Mouse (Mus musculus) limb, embryonic 15.5 days (tissue): ENCODE results near the gene A930009A15Rik. TPM values are rescaled to one million over a fixed set of nuclear protein-coding genes. Genes with fewer than 3 reads are reported as not detected.

Experiments used
- ATAC-seq: fragments of 200-750 bp; cut with Nextera tagmentation; 2 replicates; pipeline ENCODE4 v1.8.0; 2017; ENCODE audit warnings: low read depth, moderate TSS enrichment; ENCODE audit not compliant: insufficient number of reproducible peaks, low FRiP score, low TSS enrichment
- H3K27ac ChIP-seq: fragments of 300-500 bp; sonication (generic); 2 replicates; pipeline ENCODE4 v1.5.1; 2015; ENCODE audit warnings: moderate library complexity, mild to moderate bottlenecking, inconsistent platforms
- H3K27me3 ChIP-seq: fragments of 300-500 bp; sonication (generic); 2 replicates; pipeline ENCODE4 v1.6.1; 2015; ENCODE audit warnings: inconsistent platforms
- H3K36me3 ChIP-seq: fragments of 300-500 bp; sonication (generic); 2 replicates; pipeline ENCODE4 v1.6.1; 2015; ENCODE audit warnings: inconsistent platforms
- H3K4me1 ChIP-seq: fragments of 300-500 bp; sonication (generic); 2 replicates; pipeline ENCODE4 v1.6.1; 2015; ENCODE audit warnings: inconsistent platforms
- H3K4me2 ChIP-seq: fragments of 300-500 bp; sonication (generic); 2 replicates; pipeline ENCODE4 v1.6.1; 2015; ENCODE audit warnings: mild to moderate bottlenecking, inconsistent platforms
- H3K4me3 ChIP-seq: fragments of 300-500 bp; sonication (generic); 2 replicates; pipeline ENCODE4 v1.5.1; 2015; ENCODE audit warnings: mild to moderate bottlenecking, inconsistent platforms
- H3K9ac ChIP-seq: fragments of 300-500 bp; sonication (generic); 2 replicates; pipeline ENCODE4 v1.6.1; 2015; ENCODE audit warnings: inconsistent platforms
- H3K9me3 ChIP-seq: fragments of 300-500 bp; sonication (generic); 2 replicates; pipeline ENCODE4 v1.6.1; 2016; ENCODE audit warnings: inconsistent platforms
- WGBS: fragments of 180-500 bp; shearing (Covaris S2); methylation state at CpG from one replicate; pipeline ENCODE4 v1.1.7; 2015; 5-methylcytosine and 5-hydroxymethylcytosine counted together
- polyA plus RNA-seq: library from polyadenylated mRNA; unstranded; fragments of >200 nt; fragmentation: Nextera tagmentation; extraction: Ambion mirVana; gene quantifications from 2 replicates; pipeline ENCODE4 v1.2.1, GENCODE M21; 2015

A930009A15Rik gene
- not detected in 2 replicates for polyA plus RNA-seq

DNA sequence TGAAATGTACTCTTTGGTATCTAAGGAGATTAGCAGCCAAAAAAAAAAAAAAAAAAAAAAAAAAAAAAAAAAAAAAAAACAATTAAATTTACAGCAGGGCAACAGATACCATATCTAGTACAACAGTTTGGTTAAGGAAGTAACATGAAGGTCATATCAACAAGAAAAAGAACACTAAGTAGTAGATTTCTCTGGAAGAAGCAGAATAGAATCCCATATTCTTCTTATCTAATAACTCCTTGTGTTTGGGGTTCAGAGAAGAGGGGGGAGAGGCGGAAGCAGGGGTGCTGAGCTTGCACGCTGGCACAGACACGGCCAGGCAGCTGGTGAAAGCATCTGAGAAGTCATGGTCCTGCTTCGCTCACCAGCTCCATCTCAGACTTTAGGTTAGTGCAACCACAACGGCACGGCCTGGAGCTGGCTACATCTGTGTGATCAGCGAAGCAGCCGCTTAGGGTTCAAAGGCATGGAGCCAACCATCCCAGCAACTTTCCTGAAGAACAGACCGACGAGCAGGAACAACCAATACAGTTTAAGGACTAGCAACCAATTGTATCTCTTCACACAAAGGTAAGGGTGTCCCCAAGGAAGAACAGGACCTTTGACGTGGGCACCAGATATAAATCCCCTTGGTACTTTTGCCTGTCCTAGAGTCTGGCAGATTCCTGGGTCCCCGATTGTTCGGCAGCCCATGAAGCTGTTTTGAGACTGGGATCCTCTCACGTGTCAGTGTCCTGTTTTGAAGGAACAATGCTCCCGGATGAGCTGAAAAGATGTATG lies at the start of gene A930009A15Rik:
TSS of gene A930009A15Rik (plus strand) at position 275 of the 780 bp plus-strand sequence.
- H3K27me3 ChIP-seq: no peaks in the 10 kb centered on the region
- WGBS: 83% methylated on average over 15 of the region's 15 CpGs
- no peak within 1 kb of the TSS for H3K4me3 ChIP-seq
- H3K9me3 ChIP-seq: no peaks in the 10 kb centered on the region
- no peak within 1 kb of the TSS for H3K4me2 ChIP-seq
- no peaks in the 10 kb centered on the region for H3K36me3 ChIP-seq
- no peak for ATAC-seq
- H3K27ac ChIP-seq: no peak within 1 kb of the TSS
- H3K9ac ChIP-seq: no peak within 1 kb of the TSS
- H3K4me1 ChIP-seq: no peaks in the 10 kb centered on the region

DNA sequence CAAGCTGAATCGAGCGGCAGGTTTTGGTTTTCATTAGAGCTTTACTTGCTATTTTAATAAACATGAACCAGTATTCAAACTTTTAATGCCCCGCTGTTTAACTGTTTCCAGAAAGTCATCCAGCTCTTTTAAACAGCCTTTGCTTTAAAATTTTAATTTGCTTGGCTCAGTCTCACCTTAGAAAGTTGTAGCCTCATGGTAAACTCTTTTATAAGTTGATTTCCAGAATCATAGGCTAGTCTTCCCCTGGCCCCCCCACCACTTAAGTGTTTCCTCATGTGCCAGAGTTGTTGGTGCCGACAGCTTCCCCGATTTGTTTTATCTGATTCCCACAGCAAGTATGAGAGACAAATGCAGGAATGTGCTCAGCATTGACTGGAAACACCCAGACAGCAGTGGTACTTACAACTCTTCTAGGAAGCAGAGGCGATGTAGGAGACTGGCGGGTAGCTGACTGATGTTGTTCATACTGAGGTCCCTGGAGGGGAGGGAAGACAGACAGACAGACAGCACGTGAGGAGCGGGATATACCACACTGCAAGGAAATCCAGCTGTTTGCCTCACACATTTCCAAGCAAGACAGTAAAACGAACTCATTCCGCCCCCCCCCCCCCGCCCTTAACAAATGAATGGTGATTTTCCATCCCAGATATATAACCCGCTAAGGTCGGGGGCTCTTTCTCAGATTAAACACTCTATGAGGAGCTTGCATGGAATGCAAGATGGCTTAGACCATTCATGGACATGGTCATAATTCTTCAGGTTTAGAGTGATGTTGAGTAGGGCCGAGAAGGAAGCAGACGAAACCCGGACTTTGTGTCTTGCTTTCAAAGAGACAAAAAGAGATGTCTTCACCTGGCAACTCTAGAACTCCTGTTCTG lies 49.3 kb upstream of the A930009A15Rik start:
- Histone ChIP-seq H3K4me2 (peak overlapping the region; percentile 26), H3K27ac (peak overlapping the region; percentile 54), H3K4me1 (peaks cover 12% of the 10 kb centered on the region), H3K9ac (no peak overlapping the region), H3K4me3 (no peak overlapping the region), H3K9me3 (no peaks in the 10 kb centered on the region), H3K27me3 (no peaks in the 10 kb centered on the region), H3K36me3 (no peaks in the 10 kb centered on the region)
- WGBS: 28% methylated on average over 17 of the region's 17 CpGs
- peak; percentile 74; the same call in 1 of the 2 replicates for ATAC-seq

DNA sequence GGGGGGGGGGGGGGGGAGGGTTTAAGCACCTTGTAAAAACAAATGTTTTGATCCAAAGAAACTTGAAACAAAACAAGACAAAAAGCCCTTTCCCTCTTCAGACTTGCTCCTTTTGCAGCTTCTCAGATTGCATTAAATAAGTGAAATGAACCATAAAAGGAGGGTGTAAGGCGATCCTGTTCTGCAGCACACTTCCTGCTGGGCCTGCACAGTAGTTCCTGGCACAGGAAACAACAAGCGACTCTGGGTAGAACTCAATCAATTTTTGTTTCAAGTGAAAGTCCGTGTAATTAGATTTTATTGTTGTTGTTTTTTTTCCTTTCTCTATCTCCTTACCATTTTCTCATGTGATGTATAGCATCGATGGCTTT lies 48.7 kb upstream of the A930009A15Rik start:
- H3K27me3 ChIP-seq: no peaks in the 10 kb centered on the region
- 36% methylated on average over 4 of the region's 4 CpGs for WGBS
- H3K9ac ChIP-seq: no peak overlapping the region
- H3K4me1 ChIP-seq: peaks cover 12% of the 10 kb centered on the region
- ATAC-seq: no peak
- H3K27ac ChIP-seq: no peak overlapping the region
- no peaks in the 10 kb centered on the region for H3K36me3 ChIP-seq
- H3K4me2 ChIP-seq: no peak overlapping the region
- no peaks in the 10 kb centered on the region for H3K9me3 ChIP-seq
- H3K4me3 ChIP-seq: no peak overlapping the region

DNA sequence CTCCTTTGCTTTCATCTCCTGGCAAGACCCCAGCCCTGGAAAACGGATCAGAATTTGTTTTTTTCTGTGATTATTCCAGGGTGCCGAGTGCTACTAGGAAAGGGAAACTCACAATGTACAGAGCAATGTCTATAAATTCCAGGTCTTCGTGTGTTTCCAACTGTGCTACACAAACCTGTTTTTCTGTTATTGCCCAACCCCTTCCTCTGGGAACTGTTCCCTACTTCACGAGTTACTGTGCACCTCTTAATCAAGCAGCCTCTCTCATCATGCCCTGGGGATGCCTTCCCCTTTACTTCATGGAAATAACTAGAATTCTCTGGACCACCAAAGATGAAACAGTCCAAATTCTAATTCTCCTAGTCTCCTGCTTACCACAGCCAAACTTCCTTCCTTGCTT lies 40.9 kb upstream of the A930009A15Rik start:
- peaks cover 7% of the 10 kb centered on the region; the same call in 1 of the 2 replicates for H3K4me1 ChIP-seq
- no peaks in the 10 kb centered on the region for H3K27me3 ChIP-seq
- H3K9ac ChIP-seq: no peak overlapping the region
- H3K4me2 ChIP-seq: no peak overlapping the region
- WGBS: 17% methylated on average over 4 of the region's 4 CpGs
- H3K9me3 ChIP-seq: no peaks in the 10 kb centered on the region
- no peaks in the 10 kb centered on the region for H3K36me3 ChIP-seq
- no peak overlapping the region for H3K4me3 ChIP-seq
- no peak overlapping the region for H3K27ac ChIP-seq
- ATAC-seq: no peak

DNA sequence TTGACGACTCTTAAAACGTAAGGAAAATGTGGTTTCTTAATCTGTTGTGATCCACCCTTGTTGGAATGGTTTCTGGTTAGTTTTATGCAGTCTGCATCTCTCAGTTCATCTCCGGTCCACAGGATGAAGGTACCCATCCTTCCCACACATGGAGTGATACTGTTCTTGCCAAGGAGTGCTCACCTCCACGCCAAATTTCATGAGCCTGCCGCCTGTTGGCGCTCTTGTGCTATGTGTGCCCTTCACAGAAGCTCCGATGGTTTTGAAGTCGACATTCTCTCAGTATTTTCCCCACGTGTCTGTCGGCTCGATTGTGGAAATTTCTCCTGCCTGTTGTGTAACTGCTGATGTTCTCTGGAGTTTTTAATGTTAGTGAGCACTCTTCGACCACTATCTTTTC lies 40.0 kb upstream of the A930009A15Rik start:
- Histone ChIP-seq H3K9ac (no peak overlapping the region), H3K27me3 (no peaks in the 10 kb centered on the region), H3K27ac (no peak overlapping the region), H3K9me3 (no peaks in the 10 kb centered on the region), H3K4me2 (no peak overlapping the region), H3K36me3 (no peaks in the 10 kb centered on the region), H3K4me3 (no peak overlapping the region), H3K4me1 (peaks cover 7% of the 10 kb centered on the region; the same call in 1 of the 2 replicates)
- no peak for ATAC-seq
- WGBS: 85% methylated on average over 12 of the region's 12 CpGs

DNA sequence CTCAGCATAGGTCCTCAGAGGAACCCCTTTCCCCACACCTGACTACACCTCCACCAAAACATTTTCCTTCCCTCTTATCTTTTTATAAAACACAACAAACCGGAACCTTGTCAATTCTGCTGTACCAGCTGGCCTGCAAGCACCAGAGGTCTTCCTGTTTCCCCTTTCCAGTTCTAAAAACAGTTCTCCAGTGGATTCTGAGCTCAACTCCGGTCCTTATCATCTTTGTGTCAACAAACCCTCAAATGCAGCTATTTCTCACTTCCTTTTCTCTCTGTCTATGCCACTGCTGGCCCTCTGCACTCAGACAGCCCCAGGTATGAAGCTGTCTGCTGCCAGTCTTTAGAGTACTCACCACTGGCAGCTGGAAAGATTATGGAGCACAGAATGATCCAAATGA lies 39.0 kb upstream of the A930009A15Rik start:
- H3K9me3 ChIP-seq: no peaks in the 10 kb centered on the region
- no peak overlapping the region for H3K27ac ChIP-seq
- WGBS: 76% methylated on average over 2 of the region's 2 CpGs
- H3K4me2 ChIP-seq: no peak overlapping the region
- H3K4me3 ChIP-seq: no peak overlapping the region
- no peak for ATAC-seq
- H3K4me1 ChIP-seq: peaks cover 7% of the 10 kb centered on the region; the same call in 1 of the 2 replicates
- no peaks in the 10 kb centered on the region for H3K36me3 ChIP-seq
- H3K27me3 ChIP-seq: no peaks in the 10 kb centered on the region
- no peak overlapping the region for H3K9ac ChIP-seq

DNA sequence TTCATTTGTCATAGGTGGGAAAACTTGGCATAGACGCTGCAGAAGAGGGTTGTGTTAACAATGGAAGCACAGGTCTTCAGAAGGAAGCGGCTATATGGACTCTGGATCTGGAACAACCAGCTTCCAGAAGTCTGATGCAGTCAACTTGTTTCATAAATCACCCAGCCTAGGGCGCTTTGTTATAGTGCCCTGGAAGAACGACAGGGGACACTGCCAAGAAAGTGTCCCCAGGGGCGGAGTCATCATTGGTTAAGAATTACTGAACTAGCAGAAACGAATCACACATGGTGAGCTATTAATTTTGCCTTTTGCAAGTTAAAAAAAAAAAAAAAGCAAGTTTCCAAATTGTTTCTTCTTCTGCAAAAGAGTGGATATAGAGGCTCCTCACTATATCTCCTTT lies 26.9 kb upstream of the A930009A15Rik start:
- Histone ChIP-seq H3K9me3 (no peaks in the 10 kb centered on the region), H3K4me1 (no peaks in the 10 kb centered on the region), H3K9ac (no peak overlapping the region), H3K27ac (no peak overlapping the region), H3K4me3 (no peak overlapping the region), H3K4me2 (no peak overlapping the region), H3K27me3 (no peaks in the 10 kb centered on the region), H3K36me3 (no peaks in the 10 kb centered on the region)
- 66% methylated on average over 6 of the region's 6 CpGs for WGBS
- no peak for ATAC-seq

DNA sequence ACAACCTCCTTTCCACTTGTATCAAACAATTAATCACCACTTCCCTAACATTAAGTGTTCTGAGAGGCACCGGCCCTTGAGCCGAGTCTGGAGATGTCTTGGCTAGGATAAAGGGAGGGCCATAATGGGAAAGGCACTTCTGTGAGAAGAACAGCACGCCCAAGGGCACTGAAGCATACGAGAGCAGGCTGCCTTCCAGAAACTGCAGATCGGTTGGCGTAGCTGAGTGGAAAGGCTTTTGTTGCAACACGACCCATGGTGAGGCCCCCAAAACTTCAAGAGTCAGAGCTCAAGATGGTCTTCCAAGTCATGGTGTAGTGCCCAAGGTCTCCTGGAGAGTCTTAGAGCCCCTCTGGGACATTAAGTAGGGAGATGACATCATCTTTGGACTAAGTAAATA lies 19.5 kb upstream of the A930009A15Rik start:
- Histone ChIP-seq H3K4me1 (peaks cover 3% of the 10 kb centered on the region; the same call in 1 of the 2 replicates), H3K4me3 (no peak overlapping the region), H3K4me2 (no peak overlapping the region), H3K9me3 (no peaks in the 10 kb centered on the region), H3K27ac (no peak overlapping the region; the same call in 1 of the 2 replicates), H3K9ac (no peak overlapping the region), H3K36me3 (no peaks in the 10 kb centered on the region), H3K27me3 (no peaks in the 10 kb centered on the region)
- no peak for ATAC-seq
- 49% methylated on average over 7 of the region's 7 CpGs for whole genome bisulfite sequencing

DNA sequence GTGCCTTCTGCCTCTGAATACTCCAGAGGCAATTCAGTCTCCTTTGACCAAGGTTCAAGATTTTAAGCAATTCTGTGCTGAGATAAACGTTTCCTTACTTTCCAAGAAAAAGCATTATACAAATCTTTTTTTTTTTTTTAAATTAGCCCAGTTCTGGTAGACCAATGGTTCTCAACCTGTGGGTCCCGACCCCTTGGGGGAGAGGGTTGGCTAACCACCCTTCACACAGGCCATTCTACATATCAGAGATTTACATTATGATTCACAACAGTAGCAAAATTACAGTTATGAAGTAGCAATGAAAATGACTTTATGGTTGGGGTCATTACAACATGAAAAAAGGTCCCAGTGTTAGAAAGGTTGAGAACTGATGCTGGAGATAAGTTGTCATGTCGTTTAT lies 18.7 kb upstream of the A930009A15Rik start:
- no peak overlapping the region for H3K4me2 ChIP-seq
- WGBS: 82% methylated on average over 3 of the region's 3 CpGs
- no peak for ATAC-seq
- peaks cover 3% of the 10 kb centered on the region; the same call in 1 of the 2 replicates for H3K4me1 ChIP-seq
- H3K4me3 ChIP-seq: no peak overlapping the region
- no peaks in the 10 kb centered on the region for H3K36me3 ChIP-seq
- no peak overlapping the region for H3K27ac ChIP-seq
- H3K9ac ChIP-seq: no peak overlapping the region
- H3K27me3 ChIP-seq: no peaks in the 10 kb centered on the region
- H3K9me3 ChIP-seq: no peaks in the 10 kb centered on the region

DNA sequence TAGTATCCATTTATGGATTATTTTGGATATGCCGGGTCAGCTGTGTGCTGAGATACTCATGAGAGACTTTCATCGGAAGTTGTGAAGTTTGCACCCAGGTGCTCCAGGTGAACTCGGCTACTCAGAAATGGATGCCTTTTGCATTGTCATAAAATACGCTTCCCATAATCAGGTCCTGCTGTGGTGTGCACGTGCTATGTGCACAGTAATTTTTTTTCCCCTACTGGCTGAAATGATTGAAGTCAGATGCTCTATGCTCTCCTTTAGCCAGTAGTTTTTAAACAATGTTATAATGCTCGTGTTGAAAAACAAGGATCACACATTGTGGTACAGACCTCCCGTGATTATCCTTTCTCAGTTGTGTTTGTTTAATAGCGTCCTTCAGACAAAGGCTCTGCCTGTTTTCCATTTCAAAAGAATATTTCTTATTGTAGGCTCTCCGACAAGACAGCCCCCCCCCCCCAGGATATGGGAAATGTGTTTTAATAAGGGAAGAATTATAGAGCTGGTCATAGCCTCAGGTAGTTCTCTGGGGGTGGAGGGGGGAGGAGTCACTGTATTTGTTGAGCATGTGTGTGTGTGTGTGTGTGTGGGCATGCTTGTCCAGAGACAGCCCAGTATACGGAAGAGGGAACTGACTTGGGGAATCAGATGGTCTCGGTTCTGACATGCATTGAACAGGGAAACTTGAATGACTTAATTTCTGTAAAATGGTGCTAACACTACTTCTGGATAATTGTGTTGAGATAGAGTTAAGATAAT lies 16.3 kb upstream of the A930009A15Rik start:
- H3K36me3 ChIP-seq: no peaks in the 10 kb centered on the region
- ATAC-seq: no peak
- no peaks in the 10 kb centered on the region for H3K27me3 ChIP-seq
- H3K4me2 ChIP-seq: no peak overlapping the region
- no peaks in the 10 kb centered on the region for H3K9me3 ChIP-seq
- no peak overlapping the region for H3K9ac ChIP-seq
- H3K27ac ChIP-seq: no peak overlapping the region
- 47% methylated on average over 11 of the region's 11 CpGs for WGBS
- no peak overlapping the region for H3K4me3 ChIP-seq
- H3K4me1 ChIP-seq: peaks cover 11% of the 10 kb centered on the region; the same call in 1 of the 2 replicates

DNA sequence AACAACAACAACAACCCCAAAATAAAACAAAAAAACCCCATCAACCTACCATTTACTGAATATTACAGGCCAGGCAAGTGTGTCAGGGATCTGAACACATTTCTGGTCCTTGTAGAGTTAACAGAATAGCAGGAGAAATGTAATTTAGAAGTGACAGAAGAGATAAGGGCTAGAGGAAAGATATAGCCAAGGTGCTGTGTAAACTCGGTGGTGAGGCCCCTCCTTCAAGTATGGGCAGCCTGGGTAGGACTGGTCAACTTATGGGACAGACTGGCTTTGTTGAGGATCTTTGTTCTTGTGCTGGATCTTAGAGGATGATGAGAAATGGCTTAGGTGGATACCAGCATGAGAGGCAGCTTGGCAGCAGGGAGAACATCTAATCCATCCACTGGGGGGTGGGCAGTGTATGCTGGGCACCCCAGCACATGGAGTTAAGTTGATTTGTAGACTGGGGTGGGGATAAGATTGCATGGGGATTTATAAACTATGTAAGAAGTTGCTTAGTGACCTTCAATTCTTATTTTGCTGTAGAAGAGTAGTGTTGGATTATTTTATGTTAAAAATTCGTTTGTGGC lies 14.5 kb upstream of the A930009A15Rik start:
- Histone ChIP-seq H3K36me3 (no peaks in the 10 kb centered on the region), H3K4me3 (no peak overlapping the region), H3K4me2 (no peak overlapping the region), H3K27me3 (no peaks in the 10 kb centered on the region), H3K4me1 (peaks cover 8% of the 10 kb centered on the region; the same call in 1 of the 2 replicates), H3K9me3 (no peaks in the 10 kb centered on the region), H3K27ac (no peak overlapping the region), H3K9ac (no peak overlapping the region)
- 45% methylated on average over 2 of the region's 2 CpGs for WGBS
- no peak for ATAC-seq
